Mouse (Mus musculus): ENCODE data around the gene Gramd4.

DNA sequence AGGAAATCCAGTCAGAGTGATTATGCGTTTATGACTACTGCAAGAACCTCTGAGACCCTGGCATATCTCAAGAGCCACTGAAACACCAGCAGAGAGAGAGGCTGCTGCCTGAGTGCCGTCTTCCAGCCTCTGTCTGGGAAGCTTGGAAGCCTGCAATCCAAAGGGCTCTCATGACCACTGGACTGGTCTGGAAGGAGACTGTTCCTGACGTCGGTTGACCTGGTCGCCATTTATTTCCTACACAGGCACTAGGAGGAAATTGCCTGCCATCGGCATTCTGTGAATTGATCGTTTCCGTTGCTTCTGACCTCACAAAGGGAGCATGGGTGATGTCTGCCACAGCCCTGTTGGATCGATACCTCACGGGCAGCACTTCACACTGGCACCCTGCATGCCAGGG, 118.7 kb downstream of the Gramd4 start:
- TF ChIP-seq POLR2A (IDR thresholded peaks at IDR 0.05; ENCODE audit: borderline replicate concordance, insufficient read depth, low read length), result no peak
- no peak for TF ChIP-seq CTCF (IDR thresholded peaks at IDR 0.05; ENCODE audit: borderline replicate concordance, insufficient read depth, low read depth, low read length)

Measured in cerebellum, adult 2 months (tissue).